Mouse (Mus musculus) limb, embryonic 12.5 days (tissue): Measurements from ENCODE around the gene Nup210. TPM values are rescaled to one million over a fixed set of nuclear protein-coding genes. Genes with fewer than 3 reads are reported as not detected.

Experiments
- ATAC-seq: fragments of 200-750 bp; cut with Nextera tagmentation; 2 replicates; pipeline ENCODE4 v1.8.0; 2017; ENCODE audit warnings: low read depth, moderate TSS enrichment; ENCODE audit not compliant: insufficient number of reproducible peaks, insufficient read depth, low FRiP score, low TSS enrichment
- H3K27ac ChIP-seq: fragments of 300-500 bp; sonication (generic); 2 replicates; pipeline ENCODE4 v1.5.1; 2016; ENCODE audit warnings: mild to moderate bottlenecking, moderate library complexity
- H3K27me3 ChIP-seq: fragments of 300-500 bp; sonication (generic); 2 replicates; pipeline ENCODE4 v1.6.1; 2016; ENCODE audit warnings: mild to moderate bottlenecking, moderate library complexity
- H3K36me3 ChIP-seq: fragments of 300-500 bp; sonication (generic); 2 replicates; pipeline ENCODE4 v1.6.1; 2016; ENCODE audit warnings: mild to moderate bottlenecking, moderate library complexity
- H3K4me1 ChIP-seq: fragments of 300-500 bp; sonication (generic); replicated peaks from 2 replicates; pipeline ENCODE4 v1.6.1; 2016
- H3K4me2 ChIP-seq: fragments of 300-500 bp; sonication (generic); 2 replicates; pipeline ENCODE4 v1.6.1; 2016; ENCODE audit warnings: mild to moderate bottlenecking, moderate library complexity
- H3K4me3 ChIP-seq: fragments of 300-500 bp; sonication (generic); replicated peaks from 2 replicates; pipeline ENCODE4 v1.5.1; 2016; ENCODE audit warnings: mild to moderate bottlenecking
- H3K9ac ChIP-seq: fragments of 300-500 bp; sonication (generic); replicated peaks from 2 replicates; pipeline ENCODE4 v1.6.1; 2016; ENCODE audit warnings: mild to moderate bottlenecking, moderate library complexity
- H3K9me3 ChIP-seq: fragments of 300-500 bp; sonication (generic); 2 replicates; pipeline ENCODE4 v1.6.1; 2016; ENCODE audit warnings: mild to moderate bottlenecking, moderate library complexity
- WGBS: fragments of 180-500 bp; shearing (Covaris S2); methylation state at CpG from one replicate; pipeline ENCODE4 v1.1.7; 2016; 5-methylcytosine and 5-hydroxymethylcytosine counted together
- polyA plus RNA-seq: library from polyadenylated mRNA; unstranded; fragments of >200 nt; fragmentation: Nextera tagmentation; extraction: Ambion mirVana; gene quantifications from 2 replicates; pipeline ENCODE4 v1.2.1, GENCODE M21; 2016

Gene Nup210
- polyA plus RNA-seq, 1 experiment from 2014 or later, result 5.4 TPM

GRCm38 (mm10) chr6:91016600-91017230 lies 99.9 kb downstream of the Nup210 start:
- Histone ChIP-seq H3K4me3 (no peak overlapping the region), H3K27me3 (no peaks in the 10 kb centered on the region), H3K27ac (no peak overlapping the region), H3K4me2 (no peak overlapping the region), H3K9ac (no peak overlapping the region), H3K4me1 (peaks cover 17% of the 10 kb centered on the region), H3K36me3 (no peaks in the 10 kb centered on the region), H3K9me3 (no peaks in the 10 kb centered on the region)
- 85% methylated on average over 7 of the region's 7 CpGs for WGBS
- ATAC-seq, result no peak

- Histone ChIP-seq H3K4me3 (no peak overlapping the region), H3K9ac (no peak overlapping the region), H3K4me1 (0 out of 2 replicates have a peak, but pooled peaks cover 3% of the 10 kb centered on the region), H3K27me3 (no peaks in the 10 kb centered on the region), H3K4me2 (no peak overlapping the region), H3K36me3 (no peaks in the 10 kb centered on the region), H3K27ac (no peak overlapping the region), H3K9me3 (no peaks in the 10 kb centered on the region)
- 63% methylated on average over 9 of the region's 9 CpGs for WGBS
- ATAC-seq, result no peak
These were observed 102.3 kb downstream of the Nup210 start for GRCm38 (mm10) chr6:91014198-91014958.

GRCm38 (mm10) chr6:91012458-91012857 lies 104.2 kb downstream of the Nup210 start:
- Histone ChIP-seq H3K9ac (no peak overlapping the region), H3K36me3 (no peaks in the 10 kb centered on the region), H3K4me1 (0 out of 2 replicates have a peak, but pooled peaks cover 3% of the 10 kb centered on the region), H3K4me3 (no peak overlapping the region), H3K27ac (no peak overlapping the region), H3K4me2 (no peak overlapping the region), H3K27me3 (no peaks in the 10 kb centered on the region), H3K9me3 (no peaks in the 10 kb centered on the region)
- ATAC-seq, result no peak
- 66% methylated on average over 3 of the region's 3 CpGs for WGBS

- Histone ChIP-seq H3K27me3 (no peaks in the 10 kb centered on the region), H3K36me3 (no peaks in the 10 kb centered on the region), H3K4me3 (no peak overlapping the region), H3K27ac (peak overlapping the region; percentile 17; the same call in 1 of the 2 replicates), H3K9me3 (no peaks in the 10 kb centered on the region), H3K4me2 (no peak overlapping the region), H3K9ac (no peak overlapping the region), H3K4me1 (0 out of 2 replicates have a peak, but pooled peaks cover 3% of the 10 kb centered on the region)
- ATAC-seq, result no peak
- 47% methylated on average over 4 of the region's 4 CpGs for WGBS
These were observed 105.1 kb downstream of the Nup210 start for GRCm38 (mm10) chr6:91011568-91011967.

DNA sequence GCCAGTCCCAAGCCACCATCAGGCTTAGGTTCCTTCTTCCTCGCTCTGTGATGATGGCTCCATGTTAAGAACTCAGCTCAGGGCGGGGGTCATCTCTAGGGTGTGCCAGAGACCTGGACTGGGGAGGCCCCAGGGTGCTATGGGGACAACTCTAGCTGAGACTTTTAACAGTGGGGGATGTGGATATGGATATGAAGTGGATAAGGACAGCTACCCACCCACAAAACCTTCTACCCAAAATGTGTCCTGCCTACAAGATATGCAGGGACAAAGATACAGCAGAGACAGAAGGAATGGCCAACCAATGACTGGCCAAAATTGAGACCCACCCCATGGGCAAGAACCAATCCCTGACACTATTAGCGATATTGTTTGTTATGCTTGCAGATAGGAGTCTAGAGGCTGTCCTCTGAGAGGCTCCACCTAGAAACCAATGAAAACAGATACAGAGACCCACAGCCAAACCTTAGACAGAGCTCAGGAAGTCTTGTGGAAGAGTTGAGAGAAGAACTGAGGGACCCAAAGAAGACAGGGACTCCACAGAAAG lies 108.3 kb downstream of the Nup210 start:
- Histone ChIP-seq H3K27me3 (no peaks in the 10 kb centered on the region), H3K4me1 (no peaks in the 10 kb centered on the region), H3K27ac (no peak overlapping the region), H3K4me3 (no peak overlapping the region), H3K9me3 (no peaks in the 10 kb centered on the region), H3K36me3 (no peaks in the 10 kb centered on the region), H3K9ac (no peak overlapping the region), H3K4me2 (no peak overlapping the region)
- 85% methylated on average over 3 of the region's 3 CpGs for WGBS
- no peak for ATAC-seq

GRCm38 (mm10) chr6:91007207-91007606 lies 109.4 kb downstream of the Nup210 start:
- Histone ChIP-seq H3K36me3 (no peaks in the 10 kb centered on the region), H3K27me3 (no peaks in the 10 kb centered on the region), H3K9ac (no peak overlapping the region), H3K4me1 (no peaks in the 10 kb centered on the region), H3K4me3 (no peak overlapping the region), H3K4me2 (no peak overlapping the region), H3K9me3 (no peaks in the 10 kb centered on the region), H3K27ac (no peak overlapping the region)
- ATAC-seq, result no peak
- WGBS, result 64% methylated on average over 2 of the region's 2 CpGs

DNA sequence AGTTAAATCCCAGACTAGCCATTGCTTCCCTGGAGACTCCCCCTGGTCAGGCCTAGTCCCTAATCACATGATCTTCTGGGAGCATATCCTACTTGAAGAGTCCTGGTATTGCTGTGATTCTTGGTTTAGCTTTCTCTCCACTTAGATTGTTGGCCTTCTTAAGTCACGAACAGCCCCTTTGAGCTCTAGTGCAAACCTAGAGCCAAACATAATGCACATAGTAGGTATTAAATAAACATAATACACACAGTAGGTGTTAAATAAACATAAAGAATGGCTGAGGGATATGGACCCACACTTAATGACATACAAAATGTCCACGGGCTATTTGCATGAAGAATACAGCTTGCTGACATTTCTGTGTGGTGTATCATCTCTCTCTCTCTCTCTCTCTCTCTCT lies 112.5 kb downstream of the Nup210 start:
- no peak overlapping the region for H3K4me2 ChIP-seq
- 85% methylated on average over 2 of the region's 2 CpGs for WGBS

DNA sequence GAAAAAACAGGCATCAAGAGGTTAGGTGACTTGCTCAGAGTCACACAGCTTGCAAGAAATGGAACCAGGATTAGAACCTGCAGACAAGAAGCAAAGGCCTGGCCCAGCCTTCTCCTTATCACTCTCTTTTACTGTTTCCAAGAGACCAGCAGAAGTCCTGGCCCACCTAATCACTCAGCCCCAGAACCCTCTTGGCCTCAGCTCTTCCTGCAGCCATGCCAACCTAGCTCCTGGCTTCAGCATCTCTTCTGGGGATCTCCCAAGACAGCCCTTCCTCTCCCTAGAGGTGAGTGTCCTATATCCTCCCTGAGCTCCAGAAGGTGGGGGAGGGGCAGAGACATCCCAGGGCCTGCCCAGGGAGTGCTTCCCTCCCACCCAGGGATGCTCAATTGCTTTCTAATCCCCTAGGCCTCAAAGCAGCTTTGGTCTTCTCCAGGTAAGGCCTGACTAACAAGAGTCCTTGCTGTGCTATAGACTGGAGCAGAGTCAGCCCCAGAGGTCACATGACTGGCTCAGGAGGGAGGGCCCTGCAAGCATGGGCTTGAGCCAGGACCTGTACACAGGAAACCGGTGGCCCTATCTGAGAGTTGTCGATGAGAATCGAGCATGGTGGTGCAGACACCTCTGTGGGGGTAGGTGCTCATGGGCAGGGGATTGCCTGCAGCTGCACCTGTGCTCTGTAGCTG lies 113.2 kb downstream of the Nup210 start:
- WGBS, result 45% methylated on average over 3 of the region's 3 CpGs

More for the DNA sequence above, 112.5 kb downstream of the Nup210 start:
- no peak overlapping the region for H3K27ac ChIP-seq
- no peak overlapping the region for H3K4me3 ChIP-seq
- H3K36me3 ChIP-seq, result no peaks in the 10 kb centered on the region
- no peak overlapping the region for H3K9ac ChIP-seq
- no peak for ATAC-seq
- peaks cover 15% of the 10 kb centered on the region for H3K27me3 ChIP-seq
- H3K9me3 ChIP-seq, result no peaks in the 10 kb centered on the region
- peaks cover 9% of the 10 kb centered on the region; the same call in 1 of the 2 replicates for H3K4me1 ChIP-seq

DNA sequence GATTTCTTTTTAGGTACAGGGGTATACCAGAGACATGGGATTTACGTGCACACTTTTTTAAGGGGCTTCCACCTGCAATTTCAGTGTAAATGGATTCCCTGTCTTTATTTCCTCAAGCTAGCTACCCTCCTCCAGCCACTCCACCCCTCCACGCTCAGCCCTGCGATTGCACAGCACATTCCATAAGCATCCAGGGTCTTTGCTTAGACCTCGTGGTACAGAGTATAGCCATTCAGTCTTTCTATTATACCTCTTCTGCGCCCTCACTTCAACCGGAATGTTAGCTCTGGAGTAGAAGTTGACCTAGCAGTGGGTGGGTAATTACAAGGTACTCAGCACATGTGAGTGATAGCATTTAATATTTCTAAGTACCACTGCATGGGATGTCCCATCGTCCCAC lies 115.1 kb downstream of the Nup210 start:
- Histone ChIP-seq H3K9ac (no peak overlapping the region), H3K27me3 (peaks cover 15% of the 10 kb centered on the region), H3K4me1 (peaks cover 9% of the 10 kb centered on the region; the same call in 1 of the 2 replicates), H3K9me3 (no peaks in the 10 kb centered on the region), H3K27ac (no peak overlapping the region), H3K36me3 (no peaks in the 10 kb centered on the region), H3K4me3 (no peak overlapping the region), H3K4me2 (no peak overlapping the region)
- WGBS, result 45% methylated on average over 7 of the region's 7 CpGs
- ATAC-seq, result no peak

More for the DNA sequence above, 113.2 kb downstream of the Nup210 start:
- no peak overlapping the region for H3K4me3 ChIP-seq
- peaks cover 9% of the 10 kb centered on the region; the same call in 1 of the 2 replicates for H3K4me1 ChIP-seq
- H3K9me3 ChIP-seq, result no peaks in the 10 kb centered on the region
- no peak for ATAC-seq
- no peak overlapping the region for H3K27ac ChIP-seq
- H3K9ac ChIP-seq, result no peak overlapping the region
- H3K4me2 ChIP-seq, result no peak overlapping the region
- H3K36me3 ChIP-seq, result no peaks in the 10 kb centered on the region
- H3K27me3 ChIP-seq, result peaks cover 15% of the 10 kb centered on the region

- no peak for ATAC-seq
- H3K9me3 ChIP-seq, result no peaks in the 10 kb centered on the region
- H3K4me3 ChIP-seq, result no peak overlapping the region
- H3K36me3 ChIP-seq, result no peaks in the 10 kb centered on the region
- H3K4me2 ChIP-seq, result peak overlapping the region; percentile 17; the same call in 1 of the 2 replicates
- WGBS, result 13% methylated on average over 15 of the region's 15 CpGs
- peaks cover 15% of the 10 kb centered on the region for H3K27me3 ChIP-seq
- H3K9ac ChIP-seq, result no peak overlapping the region
- no peak overlapping the region for H3K27ac ChIP-seq
- peaks cover 9% of the 10 kb centered on the region; the same call in 1 of the 2 replicates for H3K4me1 ChIP-seq
These were observed 115.7 kb downstream of the Nup210 start for GRCm38 (mm10) chr6:91000819-91001525.
